Mouse (Mus musculus) Muller cell, postnatal 12 days (primary cell): ENCODE measurements around the gene Prm2.
A peak's percentile ranks its signal among the peaks of the same experiment; 100 is the strongest.

Experiments
- DNase-seq: peaks from one replicate; pipeline ENCODE4 v3.0.0-alpha.2; 2015; ENCODE audit errors: inconsistent ontology term

The Prm2 gene

GRCm38 (mm10) chr16:10777579-10778160 is 18.3 kb downstream of the Prm2 start:
- DNase-seq: peak; percentile 46

DNA sequence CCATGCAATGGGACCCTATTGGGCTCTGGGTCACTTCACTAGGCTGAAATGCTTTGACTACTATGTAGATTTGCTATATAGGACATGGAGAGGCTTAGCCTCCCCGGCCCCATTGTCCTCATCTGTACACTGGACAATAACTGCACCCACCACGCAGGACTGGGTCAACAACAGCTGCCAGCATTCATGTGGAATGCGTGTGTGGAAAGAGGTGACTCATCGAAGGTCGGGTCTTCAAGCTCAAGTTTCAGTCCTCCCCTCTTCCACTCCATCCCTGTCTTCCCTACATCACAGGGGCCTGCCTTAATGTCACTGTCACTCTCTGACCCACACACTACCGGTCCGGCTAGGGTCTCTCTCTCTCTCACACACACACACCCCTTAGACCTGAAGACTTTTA is 19.6 kb downstream of the Prm2 start:
- peak; percentile 67 for DNase-seq

- no peak for DNase-seq
Measured at GRCm38 (mm10) chr16:10774726-10775125, 21.2 kb downstream of the Prm2 start.

GRCm38 (mm10) chr16:10773543-10773942 is 22.4 kb downstream of the Prm2 start:
- no peak for DNase-seq

DNA sequence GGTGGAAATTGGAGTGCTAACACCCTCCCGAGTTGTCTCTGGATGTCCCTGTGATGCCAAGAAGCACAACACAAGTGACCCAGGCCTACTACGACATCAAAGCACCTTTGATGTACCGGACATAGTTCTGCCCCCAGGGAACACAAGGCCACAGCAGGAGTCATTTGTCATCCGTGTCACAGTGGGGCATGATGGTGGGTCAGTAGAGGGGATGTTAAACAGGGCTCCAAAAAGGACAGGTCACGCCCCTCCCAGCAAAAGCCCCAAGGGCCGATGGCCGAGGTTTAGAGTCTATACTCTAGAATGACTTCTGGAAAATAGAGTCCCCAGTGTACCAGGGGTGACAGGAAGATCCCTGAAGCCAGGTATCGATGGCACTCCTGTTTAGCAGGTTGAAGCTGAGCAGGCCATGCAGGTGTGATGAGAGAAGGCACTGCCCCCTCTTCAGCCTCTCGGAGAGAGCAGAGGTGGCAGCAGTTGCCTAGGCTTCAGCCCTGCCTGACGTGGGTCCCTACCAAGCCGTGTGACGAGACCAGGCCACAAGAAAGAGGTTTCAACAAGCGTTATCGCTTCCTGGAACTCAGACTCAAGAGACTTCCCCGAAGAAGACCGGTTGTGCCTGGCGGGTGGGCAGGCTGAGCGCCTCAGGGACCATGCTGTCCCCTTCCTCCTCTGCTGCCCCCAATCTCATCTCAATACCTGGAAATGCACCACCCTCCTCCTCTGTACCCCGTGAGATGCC is 24.0 kb downstream of the Prm2 start:
- DNase-seq: no peak

DNA sequence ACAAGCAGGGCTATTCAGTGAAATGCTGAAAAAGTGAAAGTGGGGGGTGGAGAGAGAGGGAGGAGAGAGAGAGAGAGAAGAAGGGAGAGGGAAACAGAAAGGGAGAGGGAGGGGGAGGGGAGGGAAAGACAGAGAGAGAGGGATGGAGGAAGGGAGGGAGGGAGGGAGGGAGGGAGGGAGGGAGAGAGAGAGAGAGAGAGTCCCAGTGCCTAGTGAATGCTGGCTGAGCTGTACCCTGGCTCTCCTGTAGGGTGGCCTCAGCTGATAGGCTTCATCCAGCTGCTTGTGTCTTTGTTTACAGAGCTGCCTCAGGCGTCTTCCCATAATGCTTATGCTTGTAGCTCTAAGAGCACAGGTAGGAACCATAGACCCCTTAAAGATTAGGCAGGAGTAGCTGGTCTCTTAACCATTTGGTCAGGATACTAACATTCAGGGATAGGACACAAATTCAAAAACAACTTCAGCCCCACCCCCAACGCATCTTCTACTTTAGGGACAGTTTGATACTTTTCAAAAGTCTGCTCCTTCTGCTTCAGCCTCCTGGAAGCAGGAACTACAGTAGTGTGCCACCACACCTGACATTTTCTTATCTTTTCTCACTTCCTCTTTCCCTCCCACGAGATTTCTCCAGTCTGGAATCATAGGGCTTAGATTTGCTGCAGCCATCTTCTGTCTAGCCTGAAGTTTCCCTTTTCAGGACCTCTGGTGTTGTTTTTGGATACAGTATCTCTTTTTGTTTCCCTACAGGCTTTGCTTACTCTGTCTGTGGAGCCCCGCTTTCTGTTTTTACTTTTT is 25.2 kb downstream of the Prm2 start:
- no peak for DNase-seq

GRCm38 (mm10) chr16:10769661-10770060 is 26.3 kb downstream of the Prm2 start:
- DNase-seq: no peak

GRCm38 (mm10) chr16:10768821-10769220 is 27.1 kb downstream of the Prm2 start:
- no peak for DNase-seq

GRCm38 (mm10) chr16:10767158-10767557 is 28.8 kb downstream of the Prm2 start:
- DNase-seq: peak; percentile 32

- no peak for DNase-seq
Measured at GRCm38 (mm10) chr16:10764323-10764722, 31.6 kb downstream of the Prm2 start.

DNA sequence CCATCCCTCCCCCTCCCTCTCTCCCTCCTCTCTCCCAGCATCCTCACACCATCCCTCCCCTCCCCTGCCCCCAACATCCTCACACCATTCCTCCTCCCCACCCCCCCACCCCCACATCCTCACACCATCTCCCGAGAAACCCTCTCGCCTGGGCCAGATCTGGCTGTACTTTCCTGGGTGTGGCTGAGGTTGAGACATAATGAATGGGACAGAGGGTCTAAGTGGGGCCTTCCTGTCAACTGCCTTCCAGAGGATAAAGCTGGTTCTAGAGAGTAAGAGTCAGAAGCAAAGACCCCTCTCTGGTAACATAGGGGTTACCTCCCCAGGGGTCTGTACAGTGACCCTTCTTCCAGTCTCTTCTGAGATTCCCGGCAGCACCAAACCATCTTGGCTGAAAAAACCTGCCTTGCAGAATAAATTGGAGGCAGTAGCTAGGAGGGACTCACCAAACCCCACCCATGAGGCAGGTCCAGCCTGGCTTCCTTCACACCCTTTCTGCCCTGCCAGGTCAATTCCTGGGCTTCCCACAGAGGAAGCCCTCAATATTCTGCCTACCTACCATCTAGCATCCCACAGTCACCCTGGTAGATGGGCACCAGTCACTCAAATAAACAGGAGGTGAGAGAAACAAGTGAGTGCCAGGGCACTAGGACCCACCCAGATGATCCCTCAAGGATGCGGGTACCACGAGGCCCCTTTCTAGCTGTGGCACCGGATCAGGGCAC is 32.2 kb downstream of the Prm2 start:
- no peak for DNase-seq

DNA sequence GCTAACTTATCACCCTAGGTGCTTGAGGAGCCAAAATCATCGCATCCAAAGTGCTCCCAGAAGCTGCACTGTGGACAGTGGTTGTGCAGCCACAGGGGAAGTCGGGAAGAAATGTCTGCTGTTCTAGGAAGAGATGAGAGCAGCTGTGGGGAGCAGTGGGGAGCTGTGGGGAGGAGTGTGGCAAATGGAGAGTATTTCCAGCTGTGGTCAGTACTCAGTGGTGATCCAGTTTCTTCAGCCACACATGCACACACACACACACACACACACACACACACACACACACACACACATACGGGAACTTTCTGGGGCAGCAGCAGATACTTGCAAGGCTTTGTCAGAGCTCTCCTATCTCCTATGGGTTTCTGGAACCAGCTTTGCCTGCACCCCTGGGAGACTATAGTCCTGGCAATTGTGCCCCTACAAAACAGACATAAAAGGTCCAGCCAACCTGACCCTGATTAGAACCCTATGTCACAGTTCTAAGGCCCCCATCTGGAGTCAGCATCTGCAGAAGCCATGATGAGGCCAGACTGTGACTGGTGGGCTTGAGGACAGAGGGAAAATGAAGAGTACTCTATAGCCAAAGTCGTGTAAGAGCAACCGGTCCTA is 33.3 kb downstream of the Prm2 start:
- DNase-seq: no peak

GRCm38 (mm10) chr16:10761182-10761581 is 34.8 kb downstream of the Prm2 start:
- no peak for DNase-seq

GRCm38 (mm10) chr16:10756168-10756567 is 39.8 kb downstream of the Prm2 start:
- no peak for DNase-seq

DNA sequence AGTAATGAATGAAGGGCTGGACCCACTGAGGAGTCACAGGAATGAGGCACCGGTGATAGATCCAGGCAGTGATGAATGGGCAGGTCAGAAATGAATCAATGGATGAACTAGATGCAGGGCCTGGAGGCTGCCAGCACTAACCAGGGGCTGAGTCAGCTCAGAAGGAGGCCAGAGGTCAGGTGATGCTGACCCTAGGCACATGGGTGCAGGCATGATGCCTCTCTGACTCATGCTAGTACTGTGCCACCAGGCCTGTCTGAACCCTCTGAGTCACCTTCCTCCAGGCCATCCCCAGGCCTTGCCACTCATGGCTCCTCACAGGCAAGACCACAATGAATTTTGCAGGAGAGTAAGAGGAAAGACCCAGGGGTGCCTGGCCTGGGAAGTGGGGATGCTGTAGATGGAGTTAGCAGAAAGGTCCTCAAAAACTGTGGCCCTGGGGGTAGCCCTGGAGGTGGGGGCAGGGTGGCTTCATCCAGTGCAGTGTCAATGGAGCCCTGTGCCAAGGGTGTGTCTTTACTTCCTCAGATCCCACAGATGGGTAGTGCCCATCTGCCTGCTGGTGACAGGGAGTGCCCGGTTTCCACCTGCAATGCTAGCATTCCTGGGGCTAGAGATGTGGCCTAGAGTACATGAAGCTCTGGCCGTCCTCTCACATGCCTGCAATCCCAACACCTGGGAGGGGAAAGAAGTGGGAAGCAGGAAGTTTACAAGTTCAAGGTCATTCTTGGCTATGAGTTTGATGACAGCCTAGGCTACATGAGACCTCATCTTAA is 41.2 kb downstream of the Prm2 start:
- peak; percentile 93 for DNase-seq

GRCm38 (mm10) chr16:10749824-10750223 is 46.1 kb downstream of the Prm2 start:
- DNase-seq: peak; percentile 33

DNA sequence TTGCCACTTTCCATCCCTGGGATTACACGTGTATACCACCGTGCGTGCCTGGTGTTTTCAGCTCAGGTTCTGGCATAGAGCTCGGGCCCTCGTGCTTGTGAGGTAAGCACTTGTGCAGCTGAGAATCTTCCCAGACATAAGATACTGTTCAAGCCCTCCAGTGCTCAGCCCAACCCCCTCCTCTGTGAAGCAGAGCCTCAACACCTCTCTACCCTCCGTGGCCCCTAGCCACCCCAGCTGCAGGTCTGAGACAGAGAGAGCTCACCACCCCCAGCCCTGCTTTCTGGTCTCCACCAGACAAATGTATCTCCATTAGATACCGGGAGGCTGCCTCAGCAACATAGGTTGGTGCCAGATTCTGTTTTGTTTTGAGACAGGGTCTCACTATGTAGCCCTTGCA is 46.7 kb downstream of the Prm2 start:
- DNase-seq: no peak
